Mouse (Mus musculus) spleen, postnatal 10 days (tissue): ENCODE results near the gene Daxx.
"Not testable (repeated sequence)": the region's sequence is repeated elsewhere in the genome, so short reads cannot be mapped to it uniquely, and the experiment has no call there.

Experiments
- DNase-seq, 2 experiments: peaks; one replicate each; pipeline ENCODE4 v3.0.0; 2021 to 2022; ENCODE audit warnings: low spot score in 2 of 2

Gene Daxx

DNA sequence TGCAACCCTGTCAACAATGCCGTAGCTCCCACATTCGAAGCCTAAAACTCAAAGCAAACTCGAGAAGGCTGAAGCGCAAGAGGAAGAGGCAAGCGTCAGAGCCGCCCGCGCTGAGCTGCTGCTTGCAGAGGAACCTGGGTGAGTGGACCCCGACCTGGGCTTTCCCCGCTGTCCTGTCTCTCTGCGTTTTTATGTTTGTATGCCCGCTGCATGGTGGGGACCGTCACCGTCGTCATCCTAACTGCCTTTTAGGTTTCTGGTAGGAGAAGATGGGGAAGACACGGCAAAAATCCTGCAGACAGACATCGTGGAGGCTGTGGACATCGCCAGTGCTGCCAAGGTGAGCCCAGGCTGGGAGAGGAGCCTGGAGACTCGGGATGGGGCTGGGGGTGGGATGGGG is 32.2 kb downstream of the Daxx start:
- no peak for DNase-seq

- no peak for DNase-seq
These were observed 34.2 kb downstream of the Daxx start for GRCm38 (mm10) chr17:33943454-33943853.

GRCm38 (mm10) chr17:33947430-33948089 is 38.3 kb downstream of the Daxx start:
- DNase-seq: no peak

DNA sequence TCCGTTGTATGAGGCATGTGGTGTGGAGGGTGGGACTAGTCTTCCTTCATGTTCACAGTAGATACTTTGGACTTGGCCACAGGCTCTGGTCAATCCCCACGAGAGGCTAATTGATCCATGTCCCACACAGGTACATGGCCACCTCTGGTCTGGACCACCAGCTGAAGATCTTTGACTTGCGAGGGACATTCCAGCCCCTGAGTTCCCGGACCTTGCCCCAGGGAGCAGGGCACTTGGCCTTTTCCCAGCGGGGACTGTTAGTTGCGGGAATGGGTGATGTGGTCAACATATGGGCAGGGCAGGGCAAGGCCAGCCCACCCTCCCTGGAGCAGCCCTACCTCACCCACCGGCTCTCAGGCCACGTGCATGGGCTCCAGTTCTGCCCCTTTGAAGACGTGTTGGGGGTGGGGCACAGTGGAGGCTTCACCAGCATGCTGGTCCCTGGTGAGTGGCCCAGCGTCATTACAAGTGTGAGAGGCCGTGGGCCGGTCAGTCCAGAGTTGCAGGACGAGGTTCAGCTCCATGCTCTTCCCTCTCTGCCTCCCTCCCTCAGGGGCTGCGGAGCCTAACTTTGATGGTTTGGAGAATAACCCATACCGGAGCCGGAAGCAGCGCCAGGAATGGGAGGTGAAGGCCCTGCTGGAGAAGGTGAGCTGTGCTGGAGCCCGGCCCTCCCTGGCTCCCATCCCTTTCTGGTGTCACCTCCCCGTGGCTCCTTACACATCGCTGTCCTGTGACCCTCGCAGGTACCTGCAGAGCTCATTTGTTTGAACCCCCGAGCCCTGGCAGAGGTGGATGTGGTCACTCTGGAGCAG is 39.1 kb downstream of the Daxx start:
- no peak for DNase-seq

- no peak for DNase-seq
These were observed 39.8 kb downstream of the Daxx start for GRCm38 (mm10) chr17:33948905-33949537.

- no peak for DNase-seq
These were observed 41.0 kb downstream of the Daxx start for GRCm38 (mm10) chr17:33950131-33950625.

- peak; percentile 61 to 85 for DNase-seq
These were observed 42.1 kb downstream of the Daxx start, which contains the start of gene B3galt4 for GRCm38 (mm10) chr17:33951021-33951946. Gene B3galt4 (minus strand): TSS chr17:33951488.

DNA sequence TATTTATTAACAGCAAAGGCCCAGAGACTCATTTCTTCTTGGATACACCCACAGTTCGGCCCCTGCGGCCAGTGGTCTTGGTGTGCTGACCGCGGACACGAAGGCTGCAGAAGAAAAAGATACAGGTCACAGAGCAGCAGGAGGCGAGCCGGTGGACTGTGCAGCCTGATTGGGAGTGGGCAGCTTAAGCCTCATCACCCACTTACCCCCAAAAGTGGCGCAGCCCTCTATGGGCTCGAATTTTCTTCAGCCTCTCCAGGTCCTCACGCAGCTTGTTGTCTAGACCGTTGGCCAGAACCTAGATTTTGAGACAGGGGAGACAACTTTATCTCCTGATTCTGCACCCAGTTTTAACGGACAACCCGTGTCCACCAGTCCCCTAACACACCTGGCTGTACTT is 42.8 kb downstream of the Daxx start:
- DNase-seq: not testable (repeated sequence)

DNA sequence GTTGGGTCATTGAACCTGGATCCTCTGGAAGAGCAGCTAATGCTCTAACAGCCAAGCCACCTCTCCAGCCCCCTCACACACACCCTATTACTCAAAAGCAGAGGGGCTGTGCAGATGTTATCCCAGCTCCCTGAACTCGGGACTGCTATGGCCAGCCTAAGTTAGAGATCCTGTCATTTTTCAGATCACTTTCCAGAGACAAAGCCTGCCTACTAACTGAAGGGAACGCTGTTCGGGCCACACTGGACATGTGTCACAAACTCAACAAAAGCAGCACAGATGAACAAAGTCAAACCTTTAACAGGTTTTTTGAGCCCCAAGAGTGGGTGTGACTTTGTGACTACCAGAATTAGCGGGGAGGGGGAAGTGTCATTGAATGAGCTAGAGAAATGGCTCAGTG is 43.7 kb downstream of the Daxx start:
- DNase-seq: no peak

GRCm38 (mm10) chr17:33953310-33953709 is 44.1 kb downstream of the Daxx start:
- no peak for DNase-seq

GRCm38 (mm10) chr17:33953961-33954565 is 44.8 kb downstream of the Daxx start:
- DNase-seq: no peak

DNA sequence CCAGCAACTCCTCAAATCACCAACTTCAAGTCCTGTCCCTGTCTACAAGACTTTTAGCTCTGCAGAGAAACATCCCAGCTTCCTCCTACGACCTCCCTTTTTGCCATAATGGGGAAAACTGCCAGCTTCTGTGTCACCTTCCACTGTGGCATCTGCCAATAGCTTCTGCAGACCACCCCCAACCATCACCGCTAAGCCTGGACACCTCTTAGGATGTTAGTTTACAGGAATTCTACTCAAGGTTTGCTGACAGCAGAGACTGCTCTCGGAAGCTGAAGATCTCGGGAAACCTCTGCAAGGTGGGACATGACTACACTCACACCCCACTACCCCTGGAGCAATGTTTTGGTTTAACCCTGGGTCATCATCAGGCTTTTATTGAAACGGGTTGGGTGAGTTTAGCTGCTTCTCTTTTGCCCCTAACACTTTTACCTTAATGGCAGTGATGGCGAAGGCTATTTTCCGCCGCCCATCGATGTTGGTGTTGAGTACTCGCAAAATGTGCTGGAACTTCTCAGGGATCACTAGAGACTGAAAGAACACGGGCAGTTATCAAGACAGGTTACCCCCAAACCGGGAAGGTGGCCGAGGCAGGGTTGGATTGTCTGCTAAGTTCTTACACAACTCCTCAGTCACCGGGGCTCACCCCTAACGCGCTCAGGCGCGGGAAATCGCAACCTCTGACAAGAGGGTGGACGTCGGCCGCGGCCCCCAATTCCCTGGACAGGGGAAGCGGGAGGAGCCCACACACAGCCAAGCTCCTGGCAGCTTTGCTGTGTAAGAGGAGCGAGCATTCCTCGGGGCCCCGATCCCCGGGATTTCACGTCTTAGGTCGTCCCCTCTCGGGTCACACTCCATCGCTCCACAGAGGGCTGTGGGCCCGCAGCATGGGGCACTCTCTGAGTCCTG is 45.7 kb downstream of the Daxx start:
- peak in 1 of 2 experiments; percentile 61 for DNase-seq

DNA sequence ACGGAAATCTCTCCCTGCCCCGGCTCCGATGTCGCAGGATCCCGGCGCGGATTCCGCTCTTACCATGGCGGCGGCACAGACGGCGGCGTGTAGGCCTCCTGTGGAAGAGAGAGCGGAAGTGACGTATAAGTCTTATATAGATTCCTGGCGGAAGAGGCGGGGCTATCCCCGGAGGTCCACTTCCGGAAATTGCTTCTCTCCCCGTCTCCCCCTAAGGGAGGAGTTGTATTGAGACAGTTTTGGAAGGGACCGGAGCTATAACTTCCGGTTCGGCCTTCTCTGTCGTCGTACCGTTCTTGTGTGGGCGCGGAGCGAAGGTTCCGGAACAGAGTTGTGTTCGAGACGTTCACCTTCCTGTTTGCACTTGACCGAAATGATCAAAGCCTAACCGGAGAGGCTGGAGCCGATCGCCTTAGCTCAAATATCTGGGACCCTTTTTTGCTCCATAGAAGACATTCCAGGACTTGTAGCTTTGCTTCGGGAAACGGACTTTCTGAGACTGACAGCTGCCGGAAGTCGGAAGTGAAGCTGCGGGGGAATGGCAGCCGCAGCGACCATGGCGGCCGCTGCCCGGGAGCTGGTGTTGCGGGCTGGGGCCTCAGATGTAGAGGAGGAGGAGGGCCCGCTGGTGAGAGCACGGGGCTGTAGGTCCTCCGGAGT is 46.5 kb downstream of the Daxx start, which contains the start of the genes Vps52 and Rps18:
Gene Vps52 (plus strand): TSS at position 258 of the 660 bp plus-strand sequence.
Gene Rps18 (minus strand): TSS at position 447 of the 660 bp plus-strand sequence.
- DNase-seq: peak; percentile 95 to 96

DNA sequence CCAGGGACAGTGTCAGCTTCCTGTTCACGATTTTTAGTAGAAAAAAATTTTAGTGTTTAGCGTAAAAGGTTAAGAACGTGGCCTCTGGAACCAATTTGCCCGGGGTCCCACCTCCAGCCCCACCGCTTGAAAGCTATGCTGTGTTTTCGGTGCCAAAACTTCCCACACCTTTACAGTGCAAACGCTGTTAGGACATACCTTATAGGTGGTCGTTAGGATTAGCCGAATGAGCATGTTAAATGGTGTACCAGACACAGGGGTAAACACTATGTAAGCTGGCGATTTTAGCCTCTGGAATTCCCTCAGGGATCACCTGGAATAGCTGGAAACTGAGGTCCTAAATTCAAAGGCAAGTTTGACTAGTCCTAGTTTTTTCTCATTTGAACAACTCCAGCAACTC is 47.1 kb downstream of the Daxx start:
- no peak for DNase-seq

GRCm38 (mm10) chr17:33957493-33957892 is 48.3 kb downstream of the Daxx start:
- no peak for DNase-seq

DNA sequence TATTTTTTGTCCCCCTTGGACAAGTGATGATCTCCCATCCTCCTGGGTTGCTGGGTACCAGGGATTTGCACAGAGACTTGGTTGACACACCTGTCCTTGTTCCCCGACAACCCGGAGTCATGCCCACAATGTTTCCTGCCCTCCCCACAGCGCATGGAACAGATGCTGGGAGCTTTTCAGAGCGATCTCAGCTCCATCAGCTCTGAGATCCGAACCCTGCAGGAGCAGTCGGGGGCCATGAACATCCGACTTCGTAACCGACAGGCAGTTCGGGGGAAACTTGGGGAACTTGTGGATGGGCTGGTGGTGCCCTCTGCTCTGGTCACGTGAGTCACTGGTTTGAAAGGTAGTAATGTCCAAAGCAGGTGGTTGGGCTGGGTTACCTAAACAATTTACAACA is 49.2 kb downstream of the Daxx start:
- DNase-seq: no peak

- no peak for DNase-seq
These were observed 49.9 kb downstream of the Daxx start for GRCm38 (mm10) chr17:33959135-33959534.

- DNase-seq: no peak
These were observed 50.7 kb downstream of the Daxx start for GRCm38 (mm10) chr17:33959948-33960347.

GRCm38 (mm10) chr17:33962876-33963275 is 53.7 kb downstream of the Daxx start:
- DNase-seq: no peak
